21 mouse cellular contexts compared by ENCODE assay signal in genomic region chr6:72358086-72358764, GRCm38 (mm10). TPM values are rescaled to one million over a fixed set of nuclear protein-coding genes. Genes with fewer than 3 reads are reported as not detected.
DNase-seq lines count a peak whose midpoint lies in the region; ATAC-seq and TF ChIP-seq lines count a peak whose summit lies in the region.
"Had no signal": no experiment of that assay in that cellular context is flagged by ENCODE, and none has a peak within 500 bp of the region (broad histone marks: within the 10 kb centered on the region; RNA-seq: fewer than 3 reads in every experiment).

No protein-coding gene starts in this region.

- no peak overlapping the region for H3K27ac ChIP-seq in limb, embryonic 12.5 days
- H3K27ac ChIP-seq in limb, embryonic 10.5 days: no peak overlapping the region
- no peak overlapping the region for H3K27ac ChIP-seq in testis, adult 2 months (ENCODE audit: control insufficient read depth, insufficient read depth, low read depth, low read length)
- H3K27ac ChIP-seq: embryonic facial prominence, embryonic 13.5 days; midbrain, embryonic 15.5 days; neural tube, embryonic 15.5 days had no signal

- H3K27me3 ChIP-seq in limb, embryonic 12.5 days: no peaks in the 10 kb centered on the region; the same call in 1 of the 2 replicates
- no peaks in the 10 kb centered on the region for H3K27me3 ChIP-seq in limb, embryonic 10.5 days (ENCODE audit: low read depth, poor library complexity, severe bottlenecking)
- H3K27me3 ChIP-seq in testis, adult 2 months (ENCODE audit: control insufficient read depth, insufficient read depth, low read length): no peaks in the 10 kb centered on the region
- H3K27me3 ChIP-seq: embryonic facial prominence, embryonic 13.5 days; midbrain, embryonic 15.5 days; neural tube, embryonic 15.5 days; stomach, embryonic 15.5 days had no signal

- no peaks in the 10 kb centered on the region for H3K9me3 ChIP-seq in limb, embryonic 12.5 days
- H3K9me3 ChIP-seq in limb, embryonic 10.5 days (replicated peaks): no peaks in the 10 kb centered on the region
- H3K9me3 ChIP-seq: embryonic facial prominence, embryonic 13.5 days; midbrain, embryonic 15.5 days; neural tube, embryonic 15.5 days; stomach, embryonic 15.5 days had no signal

- ATAC-seq in limb, embryonic 12.5 days (ENCODE audit: insufficient number of reproducible peaks, insufficient read depth, low FRiP score, low TSS enrichment, low read depth): no peak
- ATAC-seq: CD4-positive, CD25-positive, alpha-beta regulatory T cell, adult 4 months; forebrain, embryonic 16.5 days; hindbrain, embryonic 16.5 days; intestine, embryonic 16.5 days; midbrain, embryonic 15.5 days had no signal

- 0 out of 2 replicates have a peak overlapping the region, but pooled peaks have one; percentile 12 for H3K9ac ChIP-seq in limb, embryonic 12.5 days (replicated peaks)
- H3K9ac ChIP-seq: midbrain, embryonic 15.5 days; neural tube, embryonic 15.5 days; stomach, embryonic 15.5 days had no signal

- peaks cover 33% of the 10 kb centered on the region for H3K4me1 ChIP-seq in limb, embryonic 12.5 days (replicated peaks)
- peaks cover 45% of the 10 kb centered on the region for H3K4me1 ChIP-seq in limb, embryonic 10.5 days
- H3K4me1 ChIP-seq in testis, adult 2 months (ENCODE audit: control insufficient read depth, insufficient read depth, low read length): peaks cover 20% of the 10 kb centered on the region

- no peak for TF ChIP-seq CTCF in testis, adult 2 months (IDR thresholded peaks at IDR 0.05; ENCODE audit: control insufficient read depth, insufficient read depth, insufficient replicate concordance, low read depth, low read length)

- peak; percentile 19 for DNase-seq in cerebellum, adult 9-10 months
- DNase-seq in cerebellum, adult 18-20 months: no peak
- DNase-seq in limb, embryonic 10.5 days (ENCODE audit: low spot score): no peak
- no peak for DNase-seq in testis, postnatal 10 days (ENCODE audit: low spot score)
- DNase-seq in right cerebral cortex, adult 18-20 months: no peak
- DNase-seq: adrenal gland, postnatal 25 days; cerebellum, adult 2 months; gastrocnemius, postnatal 36 days; right cerebral cortex, postnatal 14 days; spleen, adult 18-20 months; thymus, postnatal 14 days had no signal

- 85% methylated on average over 10 of the region's 10 CpGs for WGBS in limb, embryonic 12.5 days
- WGBS in limb, embryonic 10.5 days: 90% methylated on average over 10 of the region's 10 CpGs

- H3K4me2 ChIP-seq in limb, embryonic 12.5 days: no peak overlapping the region
- H3K4me2 ChIP-seq: embryonic facial prominence, embryonic 13.5 days; midbrain, embryonic 15.5 days; neural tube, embryonic 15.5 days; stomach, embryonic 15.5 days had no signal

- TF ChIP-seq POLR2A in testis, adult 2 months (IDR thresholded peaks at IDR 0.05; ENCODE audit: control insufficient read depth, low read depth, low read length): peak; percentile 24; the same call in 1 of the 2 replicates

- H3K36me3 ChIP-seq in limb, embryonic 12.5 days: peaks cover 33% of the 10 kb centered on the region
- peaks cover 38% of the 10 kb centered on the region for H3K36me3 ChIP-seq in limb, embryonic 10.5 days
- H3K36me3 ChIP-seq in testis, adult 2 months (ENCODE audit: control insufficient read depth, insufficient read depth, low read length): peaks cover 2% of the 10 kb centered on the region; the same call in 1 of the 2 replicates

- H3K4me3 ChIP-seq in limb, embryonic 12.5 days (replicated peaks): no peak overlapping the region
- H3K4me3 ChIP-seq in limb, embryonic 10.5 days: no peak overlapping the region
- no peak overlapping the region for H3K4me3 ChIP-seq in testis, adult 2 months (ENCODE audit: control insufficient read depth, low read depth, low read length)
- H3K4me3 ChIP-seq: embryonic facial prominence, embryonic 13.5 days; midbrain, embryonic 15.5 days; neural tube, embryonic 15.5 days; stomach, embryonic 15.5 days had no signal

RNA-seq across cellular contexts. Expression of gene Tmem150a, which starts 3.0 kb away (rescaled TPM):
- polyA plus RNA-seq in limb, embryonic 12.5 days (2016; fragmentation: Nextera tagmentation; extraction: Ambion mirVana): 8.8 and 9.8 TPM in 2 replicates
- 9.9 and 10.3 TPM in 2 replicates for polyA plus RNA-seq in limb, embryonic 10.5 days (2016; fragmentation: Nextera tagmentation; extraction: Ambion mirVana)
- 6.6 and 8.7 TPM in 2 replicates for polyA plus RNA-seq in testis, adult 2 months (2012; rRNA removed)

RNA-seq across cellular contexts. Expression of gene Rnf181, which starts 8.5 kb away (rescaled TPM):
- polyA plus RNA-seq in limb, embryonic 12.5 days (2016; fragmentation: Nextera tagmentation; extraction: Ambion mirVana): 89.1 and 93.4 TPM in 2 replicates
- polyA plus RNA-seq in limb, embryonic 10.5 days (2016; fragmentation: Nextera tagmentation; extraction: Ambion mirVana): 109 TPM in 2 replicates
- polyA plus RNA-seq in testis, adult 2 months (2012; rRNA removed): 284 and 298 TPM in 2 replicates

RNA-seq across cellular contexts. Expression of gene 0610030E20Rik, which starts 11.1 kb away (rescaled TPM):
- polyA plus RNA-seq in limb, embryonic 12.5 days (2016; fragmentation: Nextera tagmentation; extraction: Ambion mirVana): 25.8 and 29.2 TPM in 2 replicates
- polyA plus RNA-seq in limb, embryonic 10.5 days (2016; fragmentation: Nextera tagmentation; extraction: Ambion mirVana): 24.3 and 27.3 TPM in 2 replicates
- 19.6 and 21.5 TPM in 2 replicates for polyA plus RNA-seq in testis, adult 2 months (2012; rRNA removed)

RNA-seq across cellular contexts. Expression of gene Usp39, which starts 13.2 kb away (rescaled TPM):
- polyA plus RNA-seq in limb, embryonic 12.5 days (2016; fragmentation: Nextera tagmentation; extraction: Ambion mirVana): 62.7 and 71.3 TPM in 2 replicates
- 78.1 and 88.8 TPM in 2 replicates for polyA plus RNA-seq in limb, embryonic 10.5 days (2016; fragmentation: Nextera tagmentation; extraction: Ambion mirVana)
- 29.0 and 29.3 TPM in 2 replicates for polyA plus RNA-seq in testis, adult 2 months (2012; rRNA removed)

RNA-seq across cellular contexts. Expression of gene Vamp5, which starts 22.0 kb away (rescaled TPM):
- polyA plus RNA-seq in limb, embryonic 12.5 days (2016; fragmentation: Nextera tagmentation; extraction: Ambion mirVana): 13.9 and 17.3 TPM in 2 replicates
- 19.1 and 19.7 TPM in 2 replicates for polyA plus RNA-seq in limb, embryonic 10.5 days (2016; fragmentation: Nextera tagmentation; extraction: Ambion mirVana)
- polyA plus RNA-seq in testis, adult 2 months (2012; rRNA removed): 25.8 and 26.6 TPM in 2 replicates
